Mouse (Mus musculus) CH12.LX (cell line): ENCODE results near the gene Mdm4. TPM values are rescaled to one million over a fixed set of nuclear protein-coding genes. Genes with fewer than 3 reads are reported as not detected.

Experiments
- DNase-seq: peaks from one replicate; pipeline ENCODE4 v3.0.0-alpha.2; 2013; ENCODE audit errors: extremely low read depth
- H3K27ac ChIP-seq: 2 replicates; pipeline ENCODE4 v1.5.1; 2012; ENCODE audit warnings: low read depth, mild to moderate bottlenecking, control low read depth, moderate library complexity; ENCODE audit not compliant: insufficient read depth
- H3K27me3 ChIP-seq: replicated peaks from 2 replicates; pipeline ENCODE3; 2012; ENCODE audit warnings: inconsistent platforms
- H3K36me3 ChIP-seq, 2 experiments: replicated peaks in 1 of 2; 2 replicates each; pipeline versions ENCODE3 to v1.6.1; 2012; ENCODE audit warnings: inconsistent platforms in 1 of 2, low read length in 1 of 2, mild to moderate bottlenecking in 1 of 2, mixed read lengths in 1 of 2, moderate library complexity in 1 of 2; ENCODE audit not compliant: control insufficient read depth in 1 of 2, insufficient read depth in 1 of 2
- H3K4me1 ChIP-seq, 2 experiments: 2 replicates each; pipeline ENCODE4 v1.6.1; 2012; ENCODE audit warnings: inconsistent platforms in 1 of 2, moderate library complexity in 1 of 2; ENCODE audit not compliant: insufficient read depth in 2 of 2, control insufficient read depth in 1 of 2
- H3K4me2 ChIP-seq: 2 replicates; pipeline ENCODE4 v1.6.1; 2012; ENCODE audit warnings: low read depth, mild to moderate bottlenecking, control low read depth; ENCODE audit not compliant: poor library complexity, insufficient read depth, severe bottlenecking
- H3K4me3 ChIP-seq, 3 experiments: fragments of 150-350 bp in 1 of 3; sonication (generic) in 1 of 3; replicated peaks in 1 of 3; 2 replicates each; pipeline versions ENCODE3 to v1.5.1; 2011 to 2012; ENCODE audit warnings: low read depth in 2 of 3, low read length in 2 of 3, mild to moderate bottlenecking in 2 of 3, moderate library complexity in 2 of 3, control low read depth in 1 of 3, improper control_type of control experiment in 1 of 3, inconsistent platforms in 1 of 3, mixed read lengths in 1 of 3; ENCODE audit not compliant: poor library complexity in 1 of 3
- H3K79me2 ChIP-seq: replicated peaks from 2 replicates; pipeline ENCODE4 v1.6.1; 2012; ENCODE audit warnings: mild to moderate bottlenecking, moderate library complexity; ENCODE audit not compliant: control insufficient read depth, poor library complexity, insufficient read depth, severe bottlenecking; ENCODE audit errors: extremely low read depth
- H3K9ac ChIP-seq: 2 replicates; pipeline ENCODE4 v1.6.1; 2012; ENCODE audit warnings: low read depth, mild to moderate bottlenecking, control low read depth, moderate library complexity; ENCODE audit not compliant: insufficient read depth
- H3K9me3 ChIP-seq: replicated peaks from 2 replicates; pipeline ENCODE3; 2012; ENCODE audit warnings: low read length, inconsistent platforms, mixed read lengths
- BHLHE40 ChIP-seq: IDR thresholded peaks from 2 replicates; pipeline ENCODE4 v1.6.1; 2011; ENCODE audit warnings: mild to moderate bottlenecking, low read depth, low read length, improper control_type of control experiment
- CHD2 ChIP-seq: IDR thresholded peaks from 2 replicates; pipeline ENCODE4 v1.6.1; 2011; ENCODE audit warnings: low read length, improper control_type of control experiment
- CTCF ChIP-seq, 2 experiments: IDR thresholded peaks in 1 of 2; conservative IDR thresholded peaks in 1 of 2; 2 replicates each; pipeline ENCODE4 v1.5.1; 2011 to 2012; ENCODE audit warnings: low read depth in 2 of 2, low read length in 2 of 2, improper control_type of control experiment in 1 of 2, inconsistent platforms in 1 of 2, mild to moderate bottlenecking in 1 of 2, moderate library complexity in 1 of 2
- ELF1 ChIP-seq: IDR thresholded peaks from 2 replicates; pipeline ENCODE4 v1.6.1; 2014; ENCODE audit warnings: low read depth, mild to moderate bottlenecking, inconsistent platforms, low read length, improper control_type of control experiment
- EP300 ChIP-seq: IDR thresholded peaks from 2 replicates; pipeline ENCODE4 v1.6.1; 2011; ENCODE audit warnings: low read length, improper control_type of control experiment
- HCFC1 ChIP-seq: IDR thresholded peaks from 2 replicates; pipeline ENCODE4 v1.6.1; 2012; ENCODE audit warnings: low read depth, mild to moderate bottlenecking, inconsistent platforms, low read length, improper control_type of control experiment
- JUN ChIP-seq: IDR thresholded peaks from 2 replicates; pipeline ENCODE4 v1.6.1; 2011; ENCODE audit warnings: low read depth, mild to moderate bottlenecking, low read length, improper control_type of control experiment, moderate library complexity; ENCODE audit not compliant: insufficient read depth
- JUND ChIP-seq: conservative IDR thresholded peaks from 2 replicates; pipeline ENCODE4 v1.6.1; 2011; ENCODE audit warnings: low read depth, low read length, improper control_type of control experiment
- MAFK ChIP-seq: IDR thresholded peaks from 2 replicates; pipeline ENCODE4 v1.6.1; 2011; ENCODE audit warnings: low read length, improper control_type of control experiment; ENCODE audit not compliant: insufficient replicate concordance
- MAX ChIP-seq: IDR thresholded peaks from 2 replicates; pipeline ENCODE4 v1.6.1; 2011; ENCODE audit warnings: low read length, improper control_type of control experiment
- MAZ ChIP-seq: IDR thresholded peaks from 2 replicates; pipeline ENCODE4 v1.6.1; 2012; ENCODE audit warnings: low read depth, mild to moderate bottlenecking, inconsistent platforms, low read length, improper control_type of control experiment, moderate library complexity
- MXI1 ChIP-seq: IDR thresholded peaks from 2 replicates; pipeline ENCODE4 v1.6.1; 2011; ENCODE audit warnings: mild to moderate bottlenecking, low read depth, low read length, improper control_type of control experiment
- NRF1 ChIP-seq: IDR thresholded peaks from 2 replicates; pipeline ENCODE4 v1.6.1; 2014; ENCODE audit warnings: low read depth, mild to moderate bottlenecking, inconsistent platforms, low read length, improper control_type of control experiment, moderate library complexity
- POLR2AphosphoS2 ChIP-seq: IDR thresholded peaks from 2 replicates; pipeline ENCODE4 v1.6.1; 2011; ENCODE audit warnings: low read depth, low read length, improper control_type of control experiment
- RAD21 ChIP-seq: IDR thresholded peaks from 2 replicates; pipeline ENCODE4 v1.6.1; 2011; ENCODE audit warnings: low read depth, mild to moderate bottlenecking, low read length, improper control_type of control experiment, moderate library complexity
- RCOR1 ChIP-seq: conservative IDR thresholded peaks from 2 replicates; pipeline ENCODE4 v1.6.1; 2012; ENCODE audit warnings: low read depth, mild to moderate bottlenecking, inconsistent platforms, low read length, improper control_type of control experiment
- USF1 ChIP-seq: IDR thresholded peaks from 2 replicates; pipeline ENCODE4 v1.6.1; 2014; ENCODE audit warnings: low read depth, mild to moderate bottlenecking, inconsistent platforms, low read length, improper control_type of control experiment
- USF2 ChIP-seq: conservative IDR thresholded peaks from 2 replicates; pipeline ENCODE4 v1.6.1; 2011; ENCODE audit warnings: low read depth, low read length, improper control_type of control experiment
- ZC3H11A ChIP-seq: IDR thresholded peaks from 2 replicates; pipeline ENCODE4 v1.6.1; 2012; ENCODE audit warnings: low read depth, mild to moderate bottlenecking, inconsistent platforms, low read length, improper control_type of control experiment
- ZKSCAN1 ChIP-seq: IDR thresholded peaks from 2 replicates; pipeline ENCODE4 v1.6.1; 2012; ENCODE audit warnings: low read depth, inconsistent platforms, low read length, improper control_type of control experiment, borderline replicate concordance
- ZNF384 ChIP-seq: IDR thresholded peaks from 2 replicates; pipeline ENCODE4 v1.6.1; 2012; ENCODE audit warnings: low read depth, low read length, improper control_type of control experiment, inconsistent platforms
- dilution Hi-C: fragments of 300-500 bp; cut with MboI; formaldehyde crosslinking; loops from 2 replicates; pipeline ENCODE4 v1.14.3; 2020; ENCODE audit warnings: low sequenced_read_pairs; ENCODE audit not compliant: extremely low pct_unique_long_range_greater_than_20kb, extremely low pct_ligation_motif_present
- in situ Hi-C: fragments of 300-500 bp; cut with MboI; formaldehyde crosslinking; loops from 3 replicates; pipeline ENCODE4 v1.14.3; 2019; ENCODE audit warnings: low sequenced_read_pairs, low pct_ligation_motif_present, low pct_unique_long_range_greater_than_20kb, mixed read lengths
- polyA plus RNA-seq: library from polyadenylated mRNA; unstranded; fragments of >175 nt; gene quantifications from 2 replicates; pipeline ENCODE4 v1.2.1, GENCODE M21; 2012; ENCODE audit warnings: low read depth; ENCODE audit not compliant: insufficient read length
- total RNA-seq, 2 experiments: library from RNA; depleted of rRNA; stranded (reverse); fragments of 300-350 nt in 1 of 2; fragments of >200 nt in 1 of 2; gene quantifications; 2 replicates each; pipeline ENCODE4 v1.2.3; 2012 to 2014

Gene Mdm4
- total and polyA plus RNA-seq, 3 experiments = 66.5 to 107 (median 78.9) TPM

DNA sequence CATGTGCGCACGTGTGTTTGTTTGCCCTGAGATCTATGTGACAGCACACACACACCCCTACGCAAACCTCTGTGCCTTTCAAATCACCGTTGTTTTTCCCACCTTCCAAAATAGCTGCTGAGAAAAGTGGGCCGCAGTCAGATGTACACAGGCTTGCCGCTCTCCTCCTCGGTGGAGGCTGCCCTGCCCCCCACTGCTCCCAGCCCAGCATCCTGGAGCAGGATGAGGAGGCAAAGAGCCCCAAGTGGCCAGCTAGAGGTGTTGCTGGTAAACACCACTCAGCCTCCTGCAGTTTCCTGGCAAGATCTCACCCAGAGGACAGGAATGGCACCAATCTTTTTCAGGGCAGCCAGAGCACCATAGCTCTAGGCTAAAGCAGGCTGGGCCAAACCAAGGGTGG lies 95.5 kb downstream of the Mdm4 start:
- Histone ChIP-seq H3K27ac (no peak overlapping the region), H3K4me2 (no peak overlapping the region)
- dilution Hi-C loops = no loop called here
- TF ChIP-seq CTCF (conservative IDR thresholded peaks at IDR 0.05 in 1 of 2, IDR thresholded peaks at IDR 0.05 in 1 of 2; ENCODE audit: low read depth in 2 of 2, low read length in 2 of 2) (peak in 1 of 2 experiments; percentile 16; a peak in 1 of 4 replicates), EP300 (no peak), ZC3H11A (no peak)
- TF ChIP-seq, all 38 proteins: peak for 1
- H3K4me3 ChIP-seq = no peak overlapping the region
- H3K27me3 ChIP-seq = peaks cover 98% of the 10 kb centered on the region
- no peak overlapping the region for H3K9ac ChIP-seq
- in situ Hi-C loops = no loop called here
- H3K4me1 ChIP-seq = no peaks in the 10 kb centered on the region
- no peaks in the 10 kb centered on the region for H3K36me3 ChIP-seq
- no peak for DNase-seq
- H3K79me2 ChIP-seq = no peaks in the 10 kb centered on the region
- no peaks in the 10 kb centered on the region for H3K9me3 ChIP-seq

DNA sequence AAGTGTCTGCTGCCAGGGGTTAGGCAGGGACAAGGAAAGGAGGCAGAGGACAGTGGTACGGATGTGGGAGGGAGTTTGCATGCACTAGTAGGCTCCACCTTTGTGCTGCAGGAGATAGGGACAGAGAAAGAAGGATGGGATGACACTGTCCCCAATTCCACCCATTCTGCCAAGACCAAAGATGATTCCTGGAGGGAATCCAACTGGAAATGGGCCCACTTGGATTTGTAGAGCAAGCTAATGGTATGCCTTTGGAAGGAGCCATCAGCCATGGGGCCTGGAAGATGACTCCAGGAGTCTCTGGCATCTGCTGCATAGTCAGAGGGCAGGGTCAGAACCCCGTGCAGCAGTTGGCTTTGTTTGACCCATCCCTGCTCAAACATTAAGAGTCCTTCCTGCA lies 97.9 kb downstream of the Mdm4 start:
- DNase-seq = no peak
- no peaks in the 10 kb centered on the region for H3K79me2 ChIP-seq
- no peak overlapping the region for H3K4me3 ChIP-seq
- no peaks in the 10 kb centered on the region for H3K9me3 ChIP-seq
- dilution Hi-C loops = no loop called here
- TF ChIP-seq HCFC1 (no peak), USF1 (no peak), MAFK (no peak), JUN (no peak), USF2 (no peak), JUND (no peak), POLR2AphosphoS2 (no peak), MXI1 (no peak), RAD21 (no peak), MAZ (no peak), CHD2 (no peak), MAX (no peak), NRF1 (no peak)
- TF ChIP-seq, all 38 proteins: peak for 0
- Histone ChIP-seq H3K4me2 (no peak overlapping the region), H3K27ac (no peak overlapping the region), H3K4me1 (no peaks in the 10 kb centered on the region), H3K9ac (no peak overlapping the region), H3K36me3 (no peaks in the 10 kb centered on the region), H3K27me3 (peaks cover 95% of the 10 kb centered on the region)
- in situ Hi-C loops = no loop called here

GRCm38 (mm10) chr1:132930291-132930690 lies 100.1 kb downstream of the Mdm4 start:
- H3K27ac ChIP-seq = no peak overlapping the region
- H3K9ac ChIP-seq = no peak overlapping the region
- no peaks in the 10 kb centered on the region for H3K4me1 ChIP-seq
- dilution Hi-C loops = no loop called here
- no peaks in the 10 kb centered on the region for H3K36me3 ChIP-seq
- no peak for DNase-seq
- H3K27me3 ChIP-seq = peaks cover 94% of the 10 kb centered on the region
- no peaks in the 10 kb centered on the region for H3K79me2 ChIP-seq
- TF ChIP-seq ELF1 = no peak
- no peak for TF ChIP-seq RCOR1
- TF ChIP-seq ZKSCAN1 = no peak
- TF ChIP-seq MAFK = no peak
- no peak for TF ChIP-seq ZNF384
- no peak for TF ChIP-seq POLR2AphosphoS2
- no peak for TF ChIP-seq BHLHE40
- no peak for TF ChIP-seq MXI1
- no peak for TF ChIP-seq USF1
- H3K4me2 ChIP-seq = no peak overlapping the region
- H3K9me3 ChIP-seq = peaks cover 2% of the 10 kb centered on the region
- H3K4me3 ChIP-seq = no peak overlapping the region
- in situ Hi-C loops = no loop called here
